Mouse (Mus musculus): ENCODE data around the gene Auts2. TPM values are rescaled to one million over a fixed set of nuclear protein-coding genes. Genes with fewer than 3 reads are reported as not detected.

Auts2 gene
- polyA plus RNA-seq, 1 experiment from 2014 or later = 0.23 TPM

GRCm38 (mm10) chr5:131548932-131549563 is 994.1 kb downstream of the Auts2 start:
- DNase-seq (ENCODE audit: low read depth, low spot score) = no peak
- POLR2A ChIA-PET = no interaction called here
- no peaks in the 10 kb centered on the region for H3K27me3 ChIP-seq
- CTCF ChIA-PET = no interaction called here
- in situ Hi-C loops (cut with MboI; ENCODE audit: low pct_unique_long_range_greater_than_20kb) = no loop called here
- no peak for ATAC-seq
- no peak for TF ChIP-seq CTCF (IDR thresholded peaks at IDR 0.05)

DNA sequence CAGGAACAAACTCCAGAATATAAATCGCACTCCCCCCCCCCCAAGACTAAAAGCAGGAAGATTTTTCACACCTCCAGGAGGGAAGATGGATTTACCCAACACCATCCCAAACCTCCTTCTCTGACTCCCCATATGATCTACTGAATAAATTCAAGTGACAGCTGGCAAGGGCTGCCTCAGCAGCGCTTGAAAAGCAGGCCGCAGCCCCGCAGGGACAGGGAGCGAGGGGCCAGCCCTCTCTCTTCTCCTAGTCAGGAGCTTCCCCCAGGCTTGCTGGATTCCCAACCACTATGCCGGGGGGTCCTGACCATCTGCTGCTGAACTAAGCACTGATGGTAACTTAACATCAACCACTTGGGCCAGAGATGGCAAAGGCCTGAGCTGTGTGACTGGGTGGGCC is 995.2 kb downstream of the Auts2 start:
- in situ Hi-C loops (cut with MboI; ENCODE audit: low pct_unique_long_range_greater_than_20kb) = no loop called here
- TF ChIP-seq CTCF (IDR thresholded peaks at IDR 0.05) = no peak
- CTCF ChIA-PET = no interaction called here
- DNase-seq (ENCODE audit: low read depth, low spot score) (no peak), ATAC-seq (no peak)
- POLR2A ChIA-PET = no interaction called here
- no peaks in the 10 kb centered on the region for H3K27me3 ChIP-seq

GRCm38 (mm10) chr5:131546414-131546813 is 996.7 kb downstream of the Auts2 start:
- CTCF ChIA-PET = no interaction called here
- ATAC-seq = no peak
- in situ Hi-C loops (cut with MboI; ENCODE audit: low pct_unique_long_range_greater_than_20kb) = no loop called here

DNA sequence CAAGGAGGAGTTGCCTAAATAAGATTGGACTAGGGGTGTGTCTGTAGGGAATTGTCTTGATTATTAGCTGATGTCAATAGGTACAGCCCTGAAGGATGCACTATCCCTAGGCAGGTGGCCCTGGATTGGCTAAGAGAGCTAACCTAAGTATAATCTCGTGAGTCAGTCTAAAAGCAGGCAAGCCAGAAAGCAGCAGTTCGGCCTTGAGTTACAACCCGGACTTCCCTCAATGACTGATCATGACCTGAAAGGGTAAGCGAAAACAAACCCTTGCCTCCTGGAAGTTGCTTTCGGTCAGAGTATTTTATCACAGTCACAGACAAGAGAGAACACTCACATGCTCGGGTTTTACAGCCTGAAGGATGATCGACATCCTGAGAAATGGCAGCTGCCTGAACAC is 998.8 kb downstream of the Auts2 start:
- ChIA-PET CTCF (no interaction called here), POLR2A (no interaction called here)
- DNase-seq (ENCODE audit: low read depth, low spot score) (no peak), ATAC-seq (no peak)
- no peaks in the 10 kb centered on the region for H3K27me3 ChIP-seq
- no peak for TF ChIP-seq CTCF (IDR thresholded peaks at IDR 0.05)
- in situ Hi-C loops (cut with MboI; ENCODE audit: low pct_unique_long_range_greater_than_20kb) = no loop called here

More at GRCm38 (mm10) chr5:131546414-131546813, 996.7 kb downstream of the Auts2 start:
- no peak for DNase-seq (ENCODE audit: low read depth, low spot score)
- POLR2A ChIA-PET = no interaction called here
- H3K27me3 ChIP-seq = no peaks in the 10 kb centered on the region
- TF ChIP-seq CTCF (IDR thresholded peaks at IDR 0.05) = no peak

DNA sequence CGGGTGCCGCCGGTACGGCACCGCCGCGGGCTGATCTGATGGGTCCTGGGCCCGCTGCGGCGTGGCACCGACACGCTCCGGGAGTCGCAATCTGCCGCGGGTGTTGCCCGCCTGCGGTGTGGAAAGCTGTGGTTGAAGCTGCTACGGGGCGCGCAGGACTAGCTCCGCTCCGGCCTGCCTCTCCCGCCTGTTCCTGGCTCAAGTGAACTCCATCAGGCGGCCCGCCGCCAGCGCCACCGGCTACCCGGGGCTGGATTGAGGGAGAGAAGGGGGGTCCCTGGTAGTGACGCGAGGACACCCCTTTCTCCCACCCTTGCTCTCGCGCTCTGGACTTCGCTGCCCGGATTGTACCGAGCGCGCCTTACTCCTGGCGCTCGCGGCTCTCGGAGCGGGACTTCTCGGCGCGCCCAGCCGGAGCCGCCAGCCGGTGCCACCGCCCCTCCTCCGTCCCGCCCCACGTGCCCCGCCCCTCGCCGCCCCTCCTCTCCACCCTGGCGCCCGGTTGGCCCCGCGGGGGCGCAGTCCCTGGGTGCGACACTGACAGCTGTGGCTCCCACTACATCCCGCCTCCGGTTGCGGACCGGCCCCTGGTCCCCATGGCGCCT is 1004.7 kb downstream of the Auts2 start:
- ChIA-PET POLR2A (interaction anchor here (0.6 kb wide), 1 partner anchor 152 kb away, joined by 3 read pairs; no protein-coding TSS in a partner anchor), CTCF (no interaction called here)
- DNase-seq (ENCODE audit: low read depth, low spot score) (no peak), ATAC-seq (peak; percentile 21)
- TF ChIP-seq CTCF (IDR thresholded peaks at IDR 0.05) = no peak
- in situ Hi-C loops (cut with MboI; ENCODE audit: low pct_unique_long_range_greater_than_20kb) = no loop called here
- no peaks in the 10 kb centered on the region for H3K27me3 ChIP-seq

DNA sequence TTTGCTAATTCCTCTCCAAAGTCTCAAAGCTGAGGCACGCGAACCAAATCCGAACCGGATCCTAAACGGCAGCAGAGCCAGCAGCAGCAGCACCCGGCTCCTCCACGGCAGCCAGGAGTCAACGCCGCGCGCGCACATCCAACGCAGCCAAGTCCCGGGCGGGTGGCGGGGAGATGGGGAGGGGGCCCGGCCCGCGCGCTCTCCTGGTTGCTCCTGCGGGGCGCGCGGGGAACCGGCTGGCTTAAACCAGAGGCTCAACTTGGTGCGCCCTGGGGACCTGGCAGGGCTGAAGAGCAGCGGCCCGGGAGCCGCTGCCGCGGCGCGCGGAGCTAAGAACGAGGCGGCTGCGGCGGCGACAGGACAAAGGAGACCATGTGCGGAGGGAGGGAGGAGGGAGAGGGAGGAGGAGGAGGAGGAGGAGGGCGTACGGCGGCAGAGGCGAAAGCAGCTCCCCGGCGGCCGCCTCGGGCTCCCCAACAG is 1005.3 kb downstream of the Auts2 start:
- POLR2A ChIA-PET = no interaction called here
- CTCF ChIA-PET = no interaction called here
- in situ Hi-C loops (cut with MboI; ENCODE audit: low pct_unique_long_range_greater_than_20kb) = no loop called here
- DNase-seq (ENCODE audit: low read depth, low spot score) (no peak), ATAC-seq (peak; percentile 12)
- no peak for TF ChIP-seq CTCF (IDR thresholded peaks at IDR 0.05)
- no peaks in the 10 kb centered on the region for H3K27me3 ChIP-seq

GRCm38 (mm10) chr5:131537155-131537830 is 1005.9 kb downstream of the Auts2 start:
- in situ Hi-C loops (cut with MboI; ENCODE audit: low pct_unique_long_range_greater_than_20kb) = no loop called here
- POLR2A ChIA-PET = no interaction called here
- no peak for TF ChIP-seq CTCF (IDR thresholded peaks at IDR 0.05)
- ATAC-seq (no peak), DNase-seq (ENCODE audit: low read depth, low spot score) (no peak)
- CTCF ChIA-PET = no interaction called here
- H3K27me3 ChIP-seq = no peaks in the 10 kb centered on the region

- in situ Hi-C loops (cut with MboI; ENCODE audit: low pct_unique_long_range_greater_than_20kb) = no loop called here
- no peak for ATAC-seq
- DNase-seq (ENCODE audit: low read depth, low spot score) = no peak
- no peak for TF ChIP-seq CTCF (IDR thresholded peaks at IDR 0.05)
- CTCF ChIA-PET = no interaction called here
- H3K27me3 ChIP-seq = no peaks in the 10 kb centered on the region
- POLR2A ChIA-PET = no interaction called here
Observed at GRCm38 (mm10) chr5:131535752-131536151, 1007.4 kb downstream of the Auts2 start.

GRCm38 (mm10) chr5:131533815-131534214 is 1009.3 kb downstream of the Auts2 start:
- ChIA-PET CTCF (no interaction called here), POLR2A (no interaction called here)
- no peaks in the 10 kb centered on the region for H3K27me3 ChIP-seq
- no peak for ATAC-seq
- no peak for DNase-seq (ENCODE audit: low read depth, low spot score)
- no peak for TF ChIP-seq CTCF (IDR thresholded peaks at IDR 0.05)
- in situ Hi-C loops (cut with MboI; ENCODE audit: low pct_unique_long_range_greater_than_20kb) = no loop called here

DNA sequence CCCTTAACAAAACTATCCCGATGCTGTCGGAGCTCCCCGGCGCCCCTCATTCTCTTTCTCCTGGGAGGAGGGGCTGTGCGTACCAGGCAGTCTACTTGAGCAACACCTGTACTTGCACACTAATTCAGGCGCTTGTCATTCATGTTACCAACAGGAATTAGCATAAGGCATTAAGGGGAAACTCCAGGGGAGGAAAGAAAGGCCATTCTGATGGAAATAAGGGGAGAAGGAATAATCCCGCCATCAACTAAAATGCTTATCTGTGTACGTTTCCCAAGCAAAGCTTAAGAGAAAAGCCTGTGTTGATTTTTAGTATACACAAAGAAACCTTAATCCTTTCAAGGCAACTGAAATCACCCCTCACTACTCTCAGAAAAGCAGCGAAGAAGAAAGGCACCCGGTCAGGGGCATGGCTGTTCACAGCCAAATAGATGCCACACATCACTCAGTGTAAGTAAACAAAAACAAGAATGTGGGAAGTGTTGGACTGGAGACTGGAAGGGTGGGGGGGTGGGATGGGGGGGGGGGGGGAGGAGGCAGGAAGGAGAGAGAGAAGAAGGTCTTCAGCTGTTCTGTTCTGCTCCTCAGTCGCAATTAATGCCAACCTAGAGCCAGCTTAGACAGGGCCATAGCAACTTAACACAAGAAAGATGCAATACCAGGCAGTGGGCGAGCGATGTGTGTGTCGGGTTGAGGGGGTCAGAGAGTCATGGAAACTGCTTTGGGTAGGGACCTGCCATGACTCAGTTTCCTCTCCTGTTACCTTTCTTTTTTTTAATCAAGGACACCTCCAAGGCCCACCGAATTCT is 1011.2 kb downstream of the Auts2 start:
- POLR2A ChIA-PET = no interaction called here
- H3K27me3 ChIP-seq = no peaks in the 10 kb centered on the region
- no peak for DNase-seq (ENCODE audit: low read depth, low spot score)
- ATAC-seq = no peak
- TF ChIP-seq CTCF (IDR thresholded peaks at IDR 0.05) = no peak
- in situ Hi-C loops (cut with MboI; ENCODE audit: low pct_unique_long_range_greater_than_20kb) = no loop called here
- CTCF ChIA-PET = no interaction called here

DNA sequence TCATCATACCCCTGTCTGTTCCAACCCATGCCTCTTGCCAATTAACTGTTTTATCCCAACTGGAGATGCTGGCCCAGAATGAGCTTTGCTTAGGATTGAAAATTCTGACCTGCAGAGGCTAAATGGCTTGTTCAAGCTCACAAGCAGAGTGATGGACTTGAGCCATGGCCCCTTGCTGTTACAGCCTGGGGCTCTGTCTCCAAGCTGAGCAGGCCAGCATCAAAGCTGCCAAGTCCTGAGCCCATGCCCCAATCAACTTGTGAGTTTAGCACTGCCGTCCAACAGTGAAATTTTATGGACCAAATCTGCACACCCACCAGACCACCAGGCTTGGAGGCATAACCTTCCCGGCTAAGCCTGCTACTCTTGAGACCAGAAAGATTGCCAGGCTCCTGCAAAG is 1012.3 kb downstream of the Auts2 start:
- ChIA-PET CTCF (no interaction called here), POLR2A (no interaction called here)
- no peaks in the 10 kb centered on the region for H3K27me3 ChIP-seq
- ATAC-seq (no peak), DNase-seq (ENCODE audit: low read depth, low spot score) (no peak)
- TF ChIP-seq CTCF (IDR thresholded peaks at IDR 0.05) = no peak
- in situ Hi-C loops (cut with MboI; ENCODE audit: low pct_unique_long_range_greater_than_20kb) = no loop called here
